Mouse (Mus musculus) neural tube, embryonic 12.5 days (tissue): ENCODE measurements around the gene Sirpa. TPM values are rescaled to one million over a fixed set of nuclear protein-coding genes. Genes with fewer than 3 reads are reported as not detected.

Source experiments
- ATAC-seq: fragments of 200-750 bp; cut with Nextera tagmentation; 2 replicates; pipeline ENCODE4 v1.8.0; 2017; ENCODE audit warnings: low read depth, mild to moderate bottlenecking, moderate TSS enrichment, moderate library complexity; ENCODE audit not compliant: low FRiP score
- H3K27ac ChIP-seq: fragments of 300-500 bp; sonication (generic); 2 replicates; pipeline ENCODE4 v1.5.1; 2016
- H3K27me3 ChIP-seq: fragments of 300-500 bp; sonication (generic); replicated peaks from 2 replicates; pipeline ENCODE4 v1.6.1; 2016; ENCODE audit warnings: mild to moderate bottlenecking
- H3K36me3 ChIP-seq: fragments of 300-500 bp; sonication (generic); 2 replicates; pipeline ENCODE4 v1.6.1; 2016; ENCODE audit warnings: mild to moderate bottlenecking
- H3K4me1 ChIP-seq: fragments of 300-500 bp; sonication (generic); 2 replicates; pipeline ENCODE4 v1.6.1; 2016
- H3K4me2 ChIP-seq: fragments of 300-500 bp; sonication (generic); replicated peaks from 2 replicates; pipeline ENCODE4 v1.6.1; 2016; ENCODE audit warnings: mild to moderate bottlenecking
- H3K4me3 ChIP-seq: fragments of 300-500 bp; sonication (generic); 2 replicates; pipeline ENCODE4 v1.5.1; 2016
- H3K9ac ChIP-seq: fragments of 300-500 bp; sonication (generic); 2 replicates; pipeline ENCODE4 v1.6.1; 2016; ENCODE audit warnings: mild to moderate bottlenecking
- H3K9me3 ChIP-seq: fragments of 300-500 bp; sonication (generic); 2 replicates; pipeline ENCODE4 v1.6.1; 2016; ENCODE audit warnings: mild to moderate bottlenecking
- WGBS: fragments of 180-500 bp; shearing (Covaris S2); methylation state at CpG from one replicate; pipeline ENCODE4 v1.1.7; 2016; 5-methylcytosine and 5-hydroxymethylcytosine counted together
- polyA plus RNA-seq: library from polyadenylated mRNA; unstranded; fragments of >200 nt; fragmentation: Nextera tagmentation; extraction: Ambion mirVana; gene quantifications from 2 replicates; pipeline ENCODE4 v1.2.1, GENCODE M21; 2016

Sirpa gene
- polyA plus RNA-seq = 21.3 and 21.9 TPM in 2 replicates

- H3K9me3 ChIP-seq = no peaks in the 10 kb centered on the region
- peak within 1 kb of the TSS; percentile 62; the same call in 1 of the 2 replicates for H3K27ac ChIP-seq
- H3K4me3 ChIP-seq = peak within 1 kb of the TSS; percentile 66
- peaks cover 29% of the 10 kb centered on the region for H3K4me1 ChIP-seq
- H3K36me3 ChIP-seq = no peaks in the 10 kb centered on the region
- WGBS = 1% methylated on average over 40 of the region's 43 CpGs
- H3K27me3 ChIP-seq = no peaks in the 10 kb centered on the region; the same call in 1 of the 2 replicates
- peak; percentile 84 for ATAC-seq
- H3K9ac ChIP-seq = peak within 1 kb of the TSS; percentile 82
- H3K4me2 ChIP-seq = peak within 1 kb of the TSS; percentile 88
Measured at GRCm38 (mm10) chr2:129592459-129593140, at the start of gene Sirpa. Gene Sirpa (plus strand): TSS chr2:129592835.

GRCm38 (mm10) chr2:129544448-129544847 lies 48.2 kb upstream of the Sirpa start:
- no peaks in the 10 kb centered on the region for H3K9me3 ChIP-seq
- H3K9ac ChIP-seq = no peak overlapping the region
- no peaks in the 10 kb centered on the region for H3K27me3 ChIP-seq
- no peak for ATAC-seq
- no peak overlapping the region for H3K4me3 ChIP-seq
- no peaks in the 10 kb centered on the region for H3K36me3 ChIP-seq
- no peak overlapping the region for H3K27ac ChIP-seq
- H3K4me1 ChIP-seq = peaks cover 5% of the 10 kb centered on the region; the same call in 1 of the 2 replicates
- 52% methylated on average over 4 of the region's 4 CpGs for WGBS
- no peak overlapping the region for H3K4me2 ChIP-seq

GRCm38 (mm10) chr2:129544919-129545318 lies 47.7 kb upstream of the Sirpa start:
- Histone ChIP-seq H3K9ac (no peak overlapping the region), H3K27ac (no peak overlapping the region), H3K4me1 (peaks cover 10% of the 10 kb centered on the region), H3K36me3 (no peaks in the 10 kb centered on the region), H3K4me3 (no peak overlapping the region), H3K27me3 (no peaks in the 10 kb centered on the region), H3K4me2 (no peak overlapping the region), H3K9me3 (no peaks in the 10 kb centered on the region)
- no peak for ATAC-seq
- 85% methylated on average over 3 of the region's 3 CpGs for WGBS

- Histone ChIP-seq H3K9ac (no peak overlapping the region), H3K4me2 (no peak overlapping the region), H3K4me3 (no peak overlapping the region), H3K36me3 (no peaks in the 10 kb centered on the region), H3K4me1 (peaks cover 10% of the 10 kb centered on the region), H3K27me3 (no peaks in the 10 kb centered on the region), H3K27ac (no peak overlapping the region), H3K9me3 (no peaks in the 10 kb centered on the region)
- ATAC-seq = no peak
- WGBS = 88% methylated on average over 7 of the region's 7 CpGs
Measured at GRCm38 (mm10) chr2:129545596-129545995, 47.0 kb upstream of the Sirpa start.

- no peaks in the 10 kb centered on the region for H3K36me3 ChIP-seq
- no peak overlapping the region for H3K4me2 ChIP-seq
- H3K27me3 ChIP-seq = no peaks in the 10 kb centered on the region
- no peak overlapping the region for H3K9ac ChIP-seq
- 31% methylated on average over 3 of the region's 3 CpGs for WGBS
- peaks cover 10% of the 10 kb centered on the region for H3K4me1 ChIP-seq
- no peaks in the 10 kb centered on the region for H3K9me3 ChIP-seq
- no peak overlapping the region for H3K4me3 ChIP-seq
- no peak for ATAC-seq
- no peak overlapping the region for H3K27ac ChIP-seq
Measured at GRCm38 (mm10) chr2:129546772-129547171, 45.9 kb upstream of the Sirpa start.

DNA sequence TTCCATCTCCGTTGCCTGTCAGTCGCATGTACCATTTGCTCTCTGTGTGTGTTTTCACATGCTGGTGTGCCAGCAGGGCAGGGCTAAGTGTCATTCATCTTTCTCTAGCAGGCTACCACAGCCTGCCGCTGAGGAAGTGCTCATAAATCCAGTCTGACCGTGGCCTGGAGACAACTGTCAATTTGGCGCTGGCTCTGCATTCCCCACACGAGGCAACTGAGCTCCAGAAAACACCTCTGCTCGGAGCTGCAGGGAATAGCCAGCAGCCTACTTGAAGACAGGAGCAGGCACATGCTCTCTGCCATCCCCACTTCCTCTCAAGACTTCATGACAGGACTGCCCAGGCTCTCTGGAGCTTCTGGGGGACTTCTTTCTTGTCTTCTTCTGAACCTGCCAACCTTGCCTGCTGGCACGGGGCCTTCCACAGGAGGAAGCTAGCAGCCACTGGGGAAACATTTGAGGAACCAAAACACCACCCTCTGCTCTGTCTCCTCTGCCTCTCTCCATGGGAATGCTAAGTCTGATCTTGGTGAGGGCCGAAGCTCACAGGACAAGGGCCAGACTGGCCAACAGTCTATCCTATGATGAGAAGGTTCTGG lies 43.0 kb upstream of the Sirpa start:
- 44% methylated on average over 9 of the region's 9 CpGs for WGBS
- Histone ChIP-seq H3K9ac (no peak overlapping the region), H3K4me3 (no peak overlapping the region), H3K4me1 (peaks cover 10% of the 10 kb centered on the region), H3K36me3 (no peaks in the 10 kb centered on the region), H3K4me2 (no peak overlapping the region), H3K27ac (no peak overlapping the region), H3K9me3 (no peaks in the 10 kb centered on the region), H3K27me3 (no peaks in the 10 kb centered on the region)
- no peak for ATAC-seq

GRCm38 (mm10) chr2:129550781-129551180 lies 41.9 kb upstream of the Sirpa start:
- Histone ChIP-seq H3K27ac (no peak overlapping the region), H3K27me3 (no peaks in the 10 kb centered on the region), H3K4me1 (peaks cover 10% of the 10 kb centered on the region), H3K4me3 (no peak overlapping the region), H3K4me2 (no peak overlapping the region), H3K9me3 (no peaks in the 10 kb centered on the region), H3K9ac (no peak overlapping the region), H3K36me3 (no peaks in the 10 kb centered on the region)
- 74% methylated on average over 2 of the region's 2 CpGs for WGBS
- no peak for ATAC-seq

DNA sequence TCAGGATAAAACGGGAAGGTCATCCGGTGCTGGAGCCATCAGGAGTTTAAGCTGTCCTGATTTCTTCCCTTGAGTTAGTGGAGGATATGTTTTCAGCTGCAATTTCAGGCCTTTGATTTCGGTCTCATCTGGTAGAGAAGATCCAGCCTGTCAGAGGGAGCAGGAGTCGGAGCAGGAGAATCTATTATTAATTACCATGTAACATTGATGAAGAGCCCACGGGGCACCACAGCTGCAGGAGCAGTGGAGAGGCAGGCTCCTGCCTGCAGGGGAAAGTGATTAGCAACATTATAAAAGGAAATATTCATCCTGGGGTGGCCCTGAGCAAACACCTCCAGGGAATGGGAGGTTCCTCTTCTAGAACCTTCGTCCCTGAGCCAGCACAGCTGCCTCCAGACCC lies 36.6 kb upstream of the Sirpa start:
- Histone ChIP-seq H3K9ac (no peak overlapping the region), H3K27me3 (no peaks in the 10 kb centered on the region), H3K36me3 (no peaks in the 10 kb centered on the region), H3K4me3 (no peak overlapping the region), H3K4me1 (no peaks in the 10 kb centered on the region), H3K4me2 (no peak overlapping the region), H3K9me3 (no peaks in the 10 kb centered on the region), H3K27ac (no peak overlapping the region)
- no peak for ATAC-seq
- WGBS = 58% methylated on average over 6 of the region's 6 CpGs

DNA sequence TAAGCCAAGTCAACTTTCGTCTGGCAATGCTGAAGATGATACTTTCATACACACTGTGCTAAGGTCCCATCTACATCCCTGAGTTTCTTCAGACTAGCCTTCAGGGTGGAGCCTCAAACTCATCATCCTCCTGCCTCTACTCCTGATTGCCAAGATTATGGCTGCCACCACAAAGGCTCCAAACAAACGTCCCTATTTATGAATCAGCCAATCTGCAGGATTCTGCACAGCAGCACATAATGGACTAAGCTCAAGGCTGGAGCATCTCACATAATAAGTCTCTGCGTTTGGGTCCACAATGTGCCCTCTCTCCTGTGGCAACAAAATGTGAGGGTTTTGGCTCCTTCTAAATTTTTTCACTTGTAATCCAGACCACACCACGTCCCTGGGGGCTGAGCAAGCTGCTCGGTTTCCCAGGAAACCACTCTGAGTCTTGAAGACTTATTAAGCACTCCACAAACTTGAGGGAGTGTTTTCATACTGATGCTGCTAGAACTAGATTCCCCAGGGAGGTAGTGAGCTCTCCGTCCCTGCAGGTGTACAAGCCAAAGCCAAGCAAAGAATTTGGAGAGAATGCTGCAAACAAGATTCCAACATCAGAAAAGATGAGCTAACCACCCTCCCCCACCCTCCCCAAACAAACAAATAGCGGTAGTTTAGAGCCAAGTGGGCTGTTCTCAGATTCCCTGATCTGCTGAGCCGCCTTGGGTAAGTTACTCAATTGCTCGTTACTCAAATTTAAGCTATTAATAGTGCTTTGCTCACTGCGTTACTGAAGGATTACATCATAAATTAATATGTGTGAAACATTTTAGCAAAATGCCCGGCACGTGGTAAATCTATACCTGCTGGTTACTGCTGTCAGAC lies 34.4 kb upstream of the Sirpa start:
- Histone ChIP-seq H3K4me3 (no peak overlapping the region), H3K36me3 (no peaks in the 10 kb centered on the region), H3K9ac (no peak overlapping the region), H3K27me3 (no peaks in the 10 kb centered on the region), H3K4me1 (no peaks in the 10 kb centered on the region), H3K9me3 (no peaks in the 10 kb centered on the region), H3K4me2 (no peak overlapping the region), H3K27ac (no peak overlapping the region)
- WGBS = 71% methylated on average over 12 of the region's 12 CpGs
- ATAC-seq = no peak

- no peak for ATAC-seq
- WGBS = 81% methylated on average over 3 of the region's 3 CpGs
Measured at GRCm38 (mm10) chr2:129558875-129559219, 33.8 kb upstream of the Sirpa start.

DNA sequence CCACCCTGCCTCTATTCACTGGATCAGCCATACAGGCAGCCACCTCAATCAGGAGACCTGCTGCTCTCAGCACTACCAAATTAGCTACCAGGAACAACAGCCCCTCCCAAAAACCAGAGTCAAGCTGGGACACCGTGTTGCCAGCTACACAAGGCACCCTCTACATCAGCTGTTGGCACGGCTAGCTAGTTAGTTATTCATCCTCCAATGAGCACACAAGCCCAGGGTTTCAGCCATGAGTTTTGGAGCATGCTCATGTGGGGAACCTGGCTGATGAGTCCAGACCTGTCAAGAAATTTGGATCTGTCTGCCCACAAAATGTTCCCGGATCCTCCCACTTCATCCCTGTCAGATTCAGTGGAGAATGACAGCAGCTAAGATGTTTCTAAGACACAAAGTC lies 30.8 kb upstream of the Sirpa start:
- Histone ChIP-seq H3K27me3 (no peaks in the 10 kb centered on the region), H3K9ac (no peak overlapping the region), H3K4me3 (no peak overlapping the region), H3K27ac (no peak overlapping the region), H3K4me2 (no peak overlapping the region), H3K36me3 (no peaks in the 10 kb centered on the region), H3K4me1 (no peaks in the 10 kb centered on the region), H3K9me3 (no peaks in the 10 kb centered on the region)
- 79% methylated on average over 3 of the region's 3 CpGs for WGBS
- ATAC-seq = no peak

More at GRCm38 (mm10) chr2:129558875-129559219, 33.8 kb upstream of the Sirpa start:
- no peaks in the 10 kb centered on the region for H3K4me1 ChIP-seq
- no peak overlapping the region for H3K4me2 ChIP-seq
- no peaks in the 10 kb centered on the region for H3K27me3 ChIP-seq
- no peak overlapping the region for H3K27ac ChIP-seq
- H3K9me3 ChIP-seq = no peaks in the 10 kb centered on the region
- H3K9ac ChIP-seq = no peak overlapping the region
- H3K4me3 ChIP-seq = no peak overlapping the region
- H3K36me3 ChIP-seq = no peaks in the 10 kb centered on the region

- no peak overlapping the region for H3K27ac ChIP-seq
- WGBS = 78% methylated on average over 5 of the region's 5 CpGs
- ATAC-seq = no peak
Measured at GRCm38 (mm10) chr2:129563944-129564709, 28.5 kb upstream of the Sirpa start.

More at GRCm38 (mm10) chr2:129563944-129564709, 28.5 kb upstream of the Sirpa start:
- H3K9ac ChIP-seq = no peak overlapping the region
- no peak overlapping the region for H3K4me2 ChIP-seq
- H3K4me1 ChIP-seq = no peaks in the 10 kb centered on the region
- no peaks in the 10 kb centered on the region for H3K27me3 ChIP-seq
- H3K36me3 ChIP-seq = no peaks in the 10 kb centered on the region
- no peaks in the 10 kb centered on the region for H3K9me3 ChIP-seq
- H3K4me3 ChIP-seq = no peak overlapping the region
